Mouse (Mus musculus): ENCODE measurements around the gene Pmch. TPM values are rescaled to one million over a fixed set of nuclear protein-coding genes. Genes with fewer than 3 reads are reported as not detected.

Gene Pmch
- total RNA-seq (2015; ENCODE audit: low replicate concordance), result not detected in 2 replicates
- 11.7 TPM in 1 of 2 replicates, not detected in the other for total RNA-seq (2017; ENCODE audit: low replicate concordance)

- no peak for ATAC-seq (replicated peaks; ENCODE audit: low FRiP score, poor library complexity, severe bottlenecking)
Observed at GRCm38 (mm10) chr10:88090772-88091171, at the start of gene Pmch. TSS of gene Pmch (plus strand) at chr10:88091072.

- ATAC-seq (replicated peaks; ENCODE audit: low FRiP score, poor library complexity, severe bottlenecking), result no peak
Observed at GRCm38 (mm10) chr10:88044297-88044696, 46.6 kb upstream of the Pmch start.

GRCm38 (mm10) chr10:88046098-88046771 is 44.6 kb upstream of the Pmch start:
- no peak for ATAC-seq (replicated peaks; ENCODE audit: low FRiP score, poor library complexity, severe bottlenecking)

- no peak for ATAC-seq (replicated peaks; ENCODE audit: low FRiP score, poor library complexity, severe bottlenecking)
Observed at GRCm38 (mm10) chr10:88054233-88054985, 36.5 kb upstream of the Pmch start.

GRCm38 (mm10) chr10:88056950-88057649 is 33.8 kb upstream of the Pmch start:
- no peak for ATAC-seq (replicated peaks; ENCODE audit: low FRiP score, poor library complexity, severe bottlenecking)

GRCm38 (mm10) chr10:88063436-88063835 is 27.4 kb upstream of the Pmch start:
- ATAC-seq (replicated peaks; ENCODE audit: low FRiP score, poor library complexity, severe bottlenecking), result no peak

- ATAC-seq (replicated peaks; ENCODE audit: low FRiP score, poor library complexity, severe bottlenecking), result no peak
Observed at GRCm38 (mm10) chr10:88064872-88065271, 26.0 kb upstream of the Pmch start.

GRCm38 (mm10) chr10:88067377-88067776 is 23.5 kb upstream of the Pmch start:
- no peak for ATAC-seq (replicated peaks; ENCODE audit: low FRiP score, poor library complexity, severe bottlenecking)

GRCm38 (mm10) chr10:88106169-88106568 is 15.3 kb downstream of the Pmch start:
- no peak for ATAC-seq (replicated peaks; ENCODE audit: low FRiP score, poor library complexity, severe bottlenecking)

- ATAC-seq (replicated peaks; ENCODE audit: low FRiP score, poor library complexity, severe bottlenecking), result no peak
Observed at GRCm38 (mm10) chr10:88113290-88113689, 22.4 kb downstream of the Pmch start.

GRCm38 (mm10) chr10:88119721-88120120 is 28.8 kb downstream of the Pmch start:
- ATAC-seq (replicated peaks; ENCODE audit: low FRiP score, poor library complexity, severe bottlenecking), result no peak

GRCm38 (mm10) chr10:88135630-88136029 is 44.8 kb downstream of the Pmch start:
- ATAC-seq (replicated peaks; ENCODE audit: low FRiP score, poor library complexity, severe bottlenecking), result no peak

Other genes starting within 250 kb of the Pmch start
- gene Igf1, start 232.8 kb upstream of the Pmch start, total RNA-seq (2015; ENCODE audit: low replicate concordance), result 23.8 and 52.0 TPM in 2 replicates
- 6.7 and 32.6 TPM in 2 replicates for gene Igf1, start 232.8 kb upstream of the Pmch start, total RNA-seq (2017; ENCODE audit: low replicate concordance)
- 60.9 and 76.3 TPM in 2 replicates for gene Parpbp, start 55.9 kb downstream of the Pmch start, total RNA-seq (2015; ENCODE audit: low replicate concordance)
- gene Parpbp, start 55.9 kb downstream of the Pmch start, total RNA-seq (2017; ENCODE audit: low replicate concordance), result 79.7 and 82.8 TPM in 2 replicates
- gene Nup37, start 55.9 kb downstream of the Pmch start, total RNA-seq (2015; ENCODE audit: low replicate concordance), result 18.9 and 31.0 TPM in 2 replicates
- 22.5 and 32.1 TPM in 2 replicates for gene Nup37, start 55.9 kb downstream of the Pmch start, total RNA-seq (2017; ENCODE audit: low replicate concordance)
- 22.3 and 31.4 TPM in 2 replicates for gene Washc3, start 110.0 kb downstream of the Pmch start, total RNA-seq (2015; ENCODE audit: low replicate concordance)
- 12.2 TPM in 1 of 2 replicates, not detected in the other for gene Washc3, start 110.0 kb downstream of the Pmch start, total RNA-seq (2017; ENCODE audit: low replicate concordance)

All from erythroid progenitor cell, adult 5-6 weeks (primary cell).